Mouse (Mus musculus): ENCODE measurements around the gene Gtsf1. TPM values are rescaled to one million over a fixed set of nuclear protein-coding genes. Genes with fewer than 3 reads are reported as not detected.

Gtsf1 gene
- polyA plus RNA-seq, 1 experiment from 2014 or later = not detected

GRCm38 (mm10) chr15:103362333-103362732 is 67.9 kb downstream of the Gtsf1 start:
- no peak overlapping the region for H3K9ac ChIP-seq
- no peaks in the 10 kb centered on the region for H3K36me3 ChIP-seq
- no peak overlapping the region for H3K4me2 ChIP-seq (replicated peaks)
- no peak overlapping the region for H3K27ac ChIP-seq
- no peak for ATAC-seq (ENCODE audit: low FRiP score)
- no peak overlapping the region for H3K4me3 ChIP-seq
- H3K4me1 ChIP-seq = peaks cover 32% of the 10 kb centered on the region
- H3K27me3 ChIP-seq = peaks cover 14% of the 10 kb centered on the region; the same call in 1 of the 2 replicates
- no peaks in the 10 kb centered on the region for H3K9me3 ChIP-seq (replicated peaks)
- 89% methylated on average over 6 of the region's 7 CpGs for WGBS

GRCm38 (mm10) chr15:103361269-103361668 is 69.0 kb downstream of the Gtsf1 start:
- ATAC-seq (ENCODE audit: low FRiP score) = no peak
- Histone ChIP-seq H3K9ac (no peak overlapping the region), H3K4me1 (peaks cover 22% of the 10 kb centered on the region), H3K27me3 (peaks cover 7% of the 10 kb centered on the region; the same call in 1 of the 2 replicates), H3K36me3 (no peaks in the 10 kb centered on the region), H3K27ac (no peak overlapping the region), H3K4me2 (replicated peaks) (no peak overlapping the region), H3K4me3 (no peak overlapping the region), H3K9me3 (replicated peaks) (no peaks in the 10 kb centered on the region)
- WGBS = 65% methylated on average over 1 of the region's 1 CpGs

GRCm38 (mm10) chr15:103359869-103360602 is 70.2 kb downstream of the Gtsf1 start:
- no peak for ATAC-seq (ENCODE audit: low FRiP score)
- WGBS = 93% methylated on average over 5 of the region's 5 CpGs
- H3K4me1 ChIP-seq = peaks cover 13% of the 10 kb centered on the region; the same call in 1 of the 2 replicates

GRCm38 (mm10) chr15:103359122-103359510 is 71.2 kb downstream of the Gtsf1 start:
- H3K27me3 ChIP-seq = no peaks in the 10 kb centered on the region
- ATAC-seq (ENCODE audit: low FRiP score) = no peak
- WGBS = 72% methylated on average over 1 of the region's 1 CpGs
- no peak overlapping the region for H3K4me3 ChIP-seq
- no peak overlapping the region; the same call in 1 of the 2 replicates for H3K27ac ChIP-seq
- H3K9ac ChIP-seq = no peak overlapping the region
- 0 out of 2 replicates have a peak, but pooled peaks cover 8% of the 10 kb centered on the region for H3K4me1 ChIP-seq
- no peak overlapping the region for H3K4me2 ChIP-seq (replicated peaks)
- 0 out of 2 replicates have a peak, but pooled peaks cover 2% of the 10 kb centered on the region for H3K36me3 ChIP-seq
- no peaks in the 10 kb centered on the region for H3K9me3 ChIP-seq (replicated peaks)

More at GRCm38 (mm10) chr15:103359869-103360602, 70.2 kb downstream of the Gtsf1 start:
- H3K36me3 ChIP-seq = 0 out of 2 replicates have a peak, but pooled peaks cover 2% of the 10 kb centered on the region
- no peaks in the 10 kb centered on the region for H3K27me3 ChIP-seq
- no peak overlapping the region for H3K4me3 ChIP-seq
- H3K9me3 ChIP-seq (replicated peaks) = no peaks in the 10 kb centered on the region
- H3K9ac ChIP-seq = no peak overlapping the region
- no peak overlapping the region for H3K4me2 ChIP-seq (replicated peaks)
- no peak overlapping the region for H3K27ac ChIP-seq

GRCm38 (mm10) chr15:103358278-103359121 is 71.8 kb downstream of the Gtsf1 start:
- Histone ChIP-seq H3K9ac (no peak overlapping the region), H3K36me3 (0 out of 2 replicates have a peak, but pooled peaks cover 2% of the 10 kb centered on the region), H3K27me3 (no peaks in the 10 kb centered on the region), H3K4me1 (0 out of 2 replicates have a peak, but pooled peaks cover 8% of the 10 kb centered on the region), H3K4me3 (no peak overlapping the region), H3K27ac (no peak overlapping the region), H3K4me2 (replicated peaks) (no peak overlapping the region), H3K9me3 (replicated peaks) (no peaks in the 10 kb centered on the region)
- 33% methylated on average over 4 of the region's 4 CpGs for WGBS
- ATAC-seq (ENCODE audit: low FRiP score) = peak; percentile 42

GRCm38 (mm10) chr15:103357817-103358216 is 72.5 kb downstream of the Gtsf1 start:
- Histone ChIP-seq H3K4me2 (replicated peaks) (no peak overlapping the region), H3K4me3 (no peak overlapping the region), H3K9ac (no peak overlapping the region), H3K27me3 (no peaks in the 10 kb centered on the region), H3K36me3 (0 out of 2 replicates have a peak, but pooled peaks cover 2% of the 10 kb centered on the region), H3K27ac (no peak overlapping the region), H3K9me3 (replicated peaks) (no peaks in the 10 kb centered on the region), H3K4me1 (0 out of 2 replicates have a peak, but pooled peaks cover 8% of the 10 kb centered on the region)
- WGBS = 86% methylated on average over 4 of the region's 4 CpGs
- no peak for ATAC-seq (ENCODE audit: low FRiP score)

- H3K27me3 ChIP-seq = no peaks in the 10 kb centered on the region
- no peak overlapping the region for H3K9ac ChIP-seq
Measured at GRCm38 (mm10) chr15:103356130-103356529, 74.1 kb downstream of the Gtsf1 start.

GRCm38 (mm10) chr15:103355420-103355819 is 74.8 kb downstream of the Gtsf1 start:
- H3K4me3 ChIP-seq = no peak overlapping the region
- WGBS = 90% methylated on average over 4 of the region's 4 CpGs
- no peak overlapping the region for H3K4me2 ChIP-seq (replicated peaks)
- H3K9me3 ChIP-seq (replicated peaks) = no peaks in the 10 kb centered on the region
- no peaks in the 10 kb centered on the region for H3K27me3 ChIP-seq
- no peak overlapping the region for H3K27ac ChIP-seq
- H3K9ac ChIP-seq = no peak overlapping the region
- H3K4me1 ChIP-seq = 0 out of 2 replicates have a peak, but pooled peaks cover 8% of the 10 kb centered on the region
- peaks cover 14% of the 10 kb centered on the region; the same call in 1 of the 2 replicates for H3K36me3 ChIP-seq
- no peak for ATAC-seq (ENCODE audit: low FRiP score)

More at GRCm38 (mm10) chr15:103356130-103356529, 74.1 kb downstream of the Gtsf1 start:
- no peak overlapping the region for H3K27ac ChIP-seq
- H3K4me3 ChIP-seq = no peak overlapping the region
- no peaks in the 10 kb centered on the region for H3K9me3 ChIP-seq (replicated peaks)
- 0 out of 2 replicates have a peak, but pooled peaks cover 8% of the 10 kb centered on the region for H3K4me1 ChIP-seq
- H3K4me2 ChIP-seq (replicated peaks) = no peak overlapping the region
- 81% methylated on average over 4 of the region's 4 CpGs for WGBS
- 0 out of 2 replicates have a peak, but pooled peaks cover 8% of the 10 kb centered on the region for H3K36me3 ChIP-seq
- no peak for ATAC-seq (ENCODE audit: low FRiP score)

GRCm38 (mm10) chr15:103354690-103355089 is 75.6 kb downstream of the Gtsf1 start:
- Histone ChIP-seq H3K9ac (no peak overlapping the region), H3K9me3 (replicated peaks) (no peaks in the 10 kb centered on the region), H3K27ac (no peak overlapping the region), H3K4me1 (0 out of 2 replicates have a peak, but pooled peaks cover 8% of the 10 kb centered on the region), H3K4me3 (no peak overlapping the region), H3K4me2 (replicated peaks) (no peak overlapping the region), H3K36me3 (peaks cover 14% of the 10 kb centered on the region; the same call in 1 of the 2 replicates), H3K27me3 (no peaks in the 10 kb centered on the region)
- WGBS = 94% methylated on average over 2 of the region's 2 CpGs
- ATAC-seq (ENCODE audit: low FRiP score) = no peak

- Histone ChIP-seq H3K27ac (no peak overlapping the region), H3K9ac (no peak overlapping the region), H3K4me1 (0 out of 2 replicates have a peak, but pooled peaks cover under 1% of the 10 kb centered on the region), H3K36me3 (peaks cover 21% of the 10 kb centered on the region; the same call in 1 of the 2 replicates), H3K4me2 (replicated peaks) (no peak overlapping the region), H3K4me3 (no peak overlapping the region), H3K27me3 (no peaks in the 10 kb centered on the region), H3K9me3 (replicated peaks) (no peaks in the 10 kb centered on the region)
- ATAC-seq (ENCODE audit: low FRiP score) = no peak
- WGBS = 91% methylated on average over 11 of the region's 11 CpGs
Measured at GRCm38 (mm10) chr15:103353511-103354256, 76.6 kb downstream of the Gtsf1 start.

GRCm38 (mm10) chr15:103352856-103353255 is 77.4 kb downstream of the Gtsf1 start:
- Histone ChIP-seq H3K36me3 (peaks cover 22% of the 10 kb centered on the region; the same call in 1 of the 2 replicates), H3K4me3 (no peak overlapping the region), H3K27me3 (no peaks in the 10 kb centered on the region), H3K27ac (no peak overlapping the region), H3K4me2 (replicated peaks) (no peak overlapping the region), H3K9me3 (replicated peaks) (no peaks in the 10 kb centered on the region), H3K4me1 (no peaks in the 10 kb centered on the region), H3K9ac (no peak overlapping the region)
- 37% methylated on average over 4 of the region's 4 CpGs for WGBS
- ATAC-seq (ENCODE audit: low FRiP score) = peak; percentile 24; the same call in 1 of the 2 replicates

All from hindbrain, embryonic 12.5 days (tissue).